Mouse (Mus musculus): ENCODE data around the gene Sptb.

Gene Sptb

DNA sequence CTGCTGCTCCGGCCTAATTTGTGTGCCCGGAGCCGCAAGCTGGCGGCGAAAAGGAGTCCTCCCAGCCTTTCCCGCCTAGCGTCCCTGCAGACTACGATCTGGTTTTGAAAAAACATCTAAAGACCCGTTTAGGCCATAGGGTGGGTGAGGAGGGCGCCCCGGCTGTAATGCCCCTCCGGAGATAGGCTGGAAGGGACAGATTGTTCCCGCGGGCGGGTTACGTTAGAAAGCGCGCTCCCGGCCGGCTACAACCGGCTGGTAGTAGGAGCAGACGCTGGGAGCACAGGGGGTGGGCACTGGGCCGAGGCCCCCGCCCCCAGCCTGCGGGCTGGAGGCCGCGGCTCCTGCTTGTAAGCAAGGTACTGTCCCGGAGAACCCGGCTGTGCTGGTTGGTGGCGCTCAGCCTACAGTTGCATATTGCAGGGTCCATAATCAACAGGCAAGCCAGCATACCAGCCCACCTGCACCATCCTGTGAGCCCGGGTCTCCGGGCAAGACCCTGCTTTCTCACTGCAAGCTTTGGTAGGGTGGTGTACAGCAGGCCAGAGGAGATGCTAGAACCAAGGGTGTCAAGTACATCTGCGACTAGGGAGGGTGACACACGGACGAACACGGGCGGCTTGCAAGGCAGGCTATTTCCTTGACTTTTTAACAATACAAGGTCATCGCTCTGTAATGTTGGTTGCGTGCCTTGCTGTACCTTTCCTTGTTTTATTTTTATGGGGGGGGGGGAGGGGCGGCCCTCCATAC lies at the start of gene Sptb:
Sptb (minus strand) TSS at position 197 of the 750 bp plus-strand sequence.
- peak; percentile 26 for DNase-seq (ENCODE audit: low spot score)

DNA sequence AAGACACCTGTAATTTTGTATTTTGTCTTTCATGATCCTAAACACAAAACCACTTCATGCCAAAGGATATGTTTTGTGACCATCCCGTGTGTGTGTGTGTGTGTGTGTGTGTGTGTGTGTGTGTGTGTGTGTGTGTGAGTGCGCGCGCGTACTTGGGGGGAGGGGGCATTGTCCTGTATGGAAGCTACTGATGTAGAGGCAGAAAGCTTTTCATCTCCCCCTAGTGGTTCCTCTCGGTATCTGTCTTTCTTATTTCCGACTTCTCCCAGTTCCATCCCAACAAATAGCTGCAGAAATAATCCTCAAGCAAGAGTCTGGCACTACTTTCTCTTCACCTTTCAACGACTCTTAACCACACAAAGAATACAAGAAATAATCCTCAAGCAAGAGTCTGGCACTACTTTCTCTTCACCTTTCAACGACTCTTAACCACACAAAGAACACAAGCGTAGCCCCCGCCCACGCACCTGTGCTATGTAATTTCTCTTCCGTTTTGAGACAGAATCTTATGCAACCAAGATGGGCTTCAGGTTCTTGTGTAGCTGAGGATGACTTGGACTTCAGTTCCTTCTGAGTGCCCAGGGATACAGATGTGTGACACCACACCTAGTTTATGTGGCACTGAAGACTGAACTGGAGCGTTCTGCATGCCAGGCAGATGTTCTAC lies 42.4 kb upstream of the Sptb start:
- DNase-seq (ENCODE audit: low spot score), result no peak

DNA sequence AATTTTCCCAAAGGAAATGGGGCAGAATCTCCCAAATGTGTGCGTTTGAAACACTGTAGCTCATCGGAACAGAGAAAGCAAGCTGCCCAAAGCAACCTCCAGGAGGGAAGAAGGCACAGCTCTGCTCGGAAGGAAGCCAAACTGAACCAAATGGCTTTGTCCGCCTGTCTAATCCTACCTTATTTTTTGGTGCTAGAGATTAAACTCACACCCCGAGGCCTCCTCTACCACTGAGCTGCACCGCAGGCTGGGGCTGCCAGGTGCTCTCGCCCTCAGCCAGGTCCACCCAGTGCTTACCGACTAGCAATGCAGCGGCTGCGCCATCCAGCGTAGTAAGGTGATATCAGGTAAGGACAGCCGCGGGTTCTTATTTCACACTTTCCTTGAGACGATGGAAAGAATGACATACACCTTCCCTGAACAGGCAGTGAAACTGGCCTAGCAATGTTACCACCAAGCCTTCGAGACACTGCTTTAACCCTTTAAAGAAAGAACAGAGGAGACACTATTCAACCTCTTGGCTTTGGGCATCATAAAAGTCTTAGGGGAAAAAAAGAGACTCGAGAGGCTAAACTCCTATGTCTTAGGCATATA lies 40.6 kb upstream of the Sptb start:
- DNase-seq (ENCODE audit: low spot score), result no peak

DNA sequence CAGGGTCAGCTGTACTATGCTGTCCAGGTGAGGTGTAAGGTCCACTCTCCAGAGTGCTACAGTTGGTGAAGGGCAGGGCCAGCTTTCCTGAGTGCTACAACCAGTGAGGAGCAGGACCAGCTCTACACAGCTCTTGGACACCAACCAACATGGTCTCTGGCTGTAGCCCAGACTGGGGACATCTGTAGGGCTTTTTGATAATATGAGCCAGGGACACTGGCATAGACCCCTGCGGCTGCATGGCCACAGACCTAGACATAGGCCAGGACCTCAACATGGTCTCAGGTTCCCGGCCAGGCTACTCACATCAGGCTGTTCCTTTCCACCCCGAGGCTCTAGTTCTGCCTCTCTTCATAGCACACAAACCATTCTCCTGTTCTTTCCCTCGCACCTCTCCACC lies 17.6 kb upstream of the Sptb start:
- no peak for DNase-seq (ENCODE audit: low spot score)

DNA sequence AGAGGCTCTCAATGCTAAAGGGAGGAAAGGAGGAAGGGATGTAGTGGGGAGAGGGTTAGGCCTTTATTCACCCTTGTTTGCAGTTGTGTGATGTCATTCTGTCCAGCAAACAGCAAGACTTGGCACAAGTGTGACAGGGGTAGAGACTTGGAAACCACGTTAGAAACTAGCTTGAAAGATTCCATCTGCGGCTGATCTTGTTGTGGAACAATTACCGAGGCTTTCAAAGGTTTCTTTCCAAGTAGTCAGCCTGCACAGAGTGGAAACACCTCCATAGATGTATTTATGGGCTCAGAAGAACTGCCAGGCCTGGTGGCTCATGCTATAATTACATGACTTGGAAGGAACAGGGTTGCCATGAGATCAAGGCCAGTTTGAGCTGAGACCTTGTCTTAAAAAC lies 11.7 kb upstream of the Sptb start:
- DNase-seq (ENCODE audit: low spot score), result no peak

DNA sequence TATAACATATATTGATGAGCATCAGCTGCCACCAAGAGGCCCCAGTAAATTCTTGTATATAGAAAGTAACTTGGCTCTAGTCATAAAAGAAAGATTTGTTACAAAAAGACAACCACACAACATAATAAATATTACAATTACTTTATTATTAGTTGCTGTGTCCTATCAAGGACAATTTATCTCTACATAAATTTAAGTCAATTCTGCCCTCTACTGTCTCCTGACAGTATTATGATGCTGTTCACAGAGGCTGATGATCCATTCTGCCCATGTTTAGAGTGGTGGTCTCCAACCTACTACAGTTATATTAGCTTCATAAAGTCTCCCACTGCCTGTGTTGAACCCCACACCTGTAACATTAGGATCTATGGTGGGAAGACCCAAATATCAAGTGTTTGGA lies 10.2 kb upstream of the Sptb start:
- no peak for DNase-seq (ENCODE audit: low spot score)

DNA sequence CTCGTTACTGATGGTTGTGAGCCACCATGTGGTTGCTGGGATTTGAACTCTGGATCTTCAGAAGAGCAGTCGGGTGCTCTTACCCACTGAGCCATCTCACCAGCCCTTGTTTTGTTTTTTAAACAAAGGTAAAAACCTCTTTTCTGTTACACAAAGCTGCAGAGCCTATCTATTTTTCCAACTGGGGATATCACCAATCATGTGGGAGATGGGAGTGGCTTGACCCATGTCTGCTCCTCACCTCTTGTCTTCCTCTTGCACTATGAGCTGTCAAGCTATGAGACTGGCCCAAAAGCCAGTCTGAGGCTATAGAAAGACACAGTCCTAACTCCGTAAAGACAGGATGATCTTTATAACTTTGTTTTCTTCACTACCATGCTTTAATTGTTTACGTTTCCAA lies 8.0 kb upstream of the Sptb start:
- DNase-seq (ENCODE audit: low spot score), result no peak

DNA sequence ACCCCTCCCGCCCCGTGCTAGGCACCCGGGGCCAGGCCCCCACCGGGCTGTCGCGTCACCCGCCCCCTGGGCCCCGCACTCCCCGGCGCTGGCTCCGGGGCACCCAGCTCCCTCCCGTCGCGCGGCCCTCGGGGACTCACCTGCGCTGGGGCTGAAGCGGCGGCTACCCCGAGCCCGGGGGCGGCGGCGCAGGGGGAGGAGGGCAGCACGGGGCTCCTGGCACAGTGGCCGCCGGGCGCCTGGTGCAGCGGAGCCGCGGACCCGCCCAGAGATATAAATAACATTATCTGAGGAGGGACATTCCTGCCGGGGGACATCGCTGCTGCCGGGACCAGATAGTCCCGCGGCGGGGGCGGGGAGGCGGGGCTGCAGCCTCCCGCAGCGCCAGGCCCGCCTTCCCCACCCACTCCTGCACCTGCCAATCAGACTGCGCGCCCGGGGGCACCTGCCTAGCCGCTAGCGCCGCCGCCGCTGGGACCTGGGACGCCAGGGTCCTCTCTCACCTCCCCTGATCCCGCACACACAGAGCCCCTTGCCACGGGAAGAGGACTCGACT lies 474 bp downstream of the Sptb start:
- peak; percentile 51 for DNase-seq (ENCODE audit: low spot score)

DNA sequence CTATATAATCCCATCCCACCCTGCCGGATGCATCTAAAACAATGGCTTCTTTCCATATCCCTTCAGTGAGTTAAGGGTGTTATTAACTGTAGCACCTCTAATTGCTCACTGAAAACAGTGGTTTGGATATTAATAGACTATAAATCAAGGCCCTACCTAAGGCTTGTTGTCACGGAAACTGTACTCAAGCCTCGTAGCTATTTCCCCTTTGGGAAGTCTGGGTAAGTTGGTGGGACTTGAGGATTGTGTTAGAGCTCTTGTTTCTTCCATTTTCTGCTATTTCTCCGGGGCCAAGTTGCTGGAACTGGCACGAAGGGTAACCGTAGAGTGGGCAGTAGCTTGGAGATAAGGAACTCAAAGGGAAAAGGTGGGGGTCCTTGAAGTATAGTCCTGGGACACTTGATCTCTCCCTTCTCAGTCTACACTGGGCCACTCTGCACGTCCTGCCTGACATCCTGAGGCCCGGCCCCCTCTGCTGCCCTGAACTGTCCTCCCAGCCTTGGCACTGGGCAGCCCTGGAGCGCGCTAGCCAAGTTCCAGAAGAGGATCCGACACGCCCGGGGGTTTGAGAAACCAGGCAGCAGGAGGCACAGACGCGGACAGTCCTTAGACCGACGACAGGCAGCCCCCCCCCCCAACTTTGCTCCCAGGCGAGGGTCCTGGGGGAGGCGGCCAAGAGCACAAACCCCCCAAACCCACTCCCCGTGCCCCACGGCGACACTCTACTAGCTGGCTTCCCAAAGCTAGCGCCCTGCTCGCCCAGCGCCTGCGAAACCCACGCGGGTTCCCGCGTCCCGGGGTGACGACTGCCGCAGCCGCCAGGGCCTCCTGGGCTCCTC lies 1.2 kb downstream of the Sptb start:
- peak; percentile 12 for DNase-seq (ENCODE audit: low spot score)

DNA sequence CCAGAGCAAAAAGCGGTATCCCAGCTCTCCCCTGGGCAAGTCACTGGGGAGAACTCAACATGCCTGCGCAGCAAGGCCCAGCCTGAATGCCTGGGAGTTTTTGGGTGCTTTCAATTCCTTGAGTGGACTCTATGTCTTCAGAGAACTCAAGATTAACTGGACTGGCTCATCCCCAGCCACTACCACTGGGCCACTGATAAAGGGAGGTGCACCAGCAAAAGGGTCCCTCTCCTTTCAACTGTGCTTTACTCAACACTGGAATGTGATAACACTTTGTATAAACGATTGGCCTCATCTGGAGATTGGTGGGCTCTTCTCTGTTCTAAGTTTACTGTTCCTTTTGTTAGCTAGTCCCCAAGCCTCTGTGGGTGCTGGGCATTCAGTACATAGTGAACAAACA lies 2.2 kb downstream of the Sptb start:
- no peak for DNase-seq (ENCODE audit: low spot score)

DNA sequence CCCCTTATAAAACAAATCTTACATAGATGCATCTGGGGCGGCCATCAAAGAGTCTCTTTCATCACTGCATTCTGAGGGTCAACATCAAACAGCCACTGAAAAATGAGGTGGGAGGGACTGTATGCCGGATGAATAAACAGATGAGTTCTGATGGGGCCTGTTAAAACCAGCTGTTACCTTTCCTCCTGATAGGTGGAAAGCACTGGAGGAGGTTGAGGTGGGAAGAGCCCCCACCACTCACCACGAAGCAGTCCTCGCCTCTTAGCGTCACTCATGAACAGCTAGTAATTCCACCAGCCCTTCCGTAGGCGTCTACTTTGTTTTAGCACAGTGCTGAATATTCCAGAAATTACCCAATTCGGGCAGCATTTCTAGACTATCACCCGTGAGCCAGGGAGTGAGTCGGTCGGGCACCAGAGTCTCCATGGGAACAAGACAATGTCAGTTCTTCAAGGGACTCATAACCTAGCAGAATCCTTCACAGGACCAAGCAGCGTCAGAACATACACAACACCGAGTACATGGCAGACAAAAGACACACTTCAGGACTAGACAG lies 13.9 kb downstream of the Sptb start:
- DNase-seq (ENCODE audit: low spot score), result no peak

DNA sequence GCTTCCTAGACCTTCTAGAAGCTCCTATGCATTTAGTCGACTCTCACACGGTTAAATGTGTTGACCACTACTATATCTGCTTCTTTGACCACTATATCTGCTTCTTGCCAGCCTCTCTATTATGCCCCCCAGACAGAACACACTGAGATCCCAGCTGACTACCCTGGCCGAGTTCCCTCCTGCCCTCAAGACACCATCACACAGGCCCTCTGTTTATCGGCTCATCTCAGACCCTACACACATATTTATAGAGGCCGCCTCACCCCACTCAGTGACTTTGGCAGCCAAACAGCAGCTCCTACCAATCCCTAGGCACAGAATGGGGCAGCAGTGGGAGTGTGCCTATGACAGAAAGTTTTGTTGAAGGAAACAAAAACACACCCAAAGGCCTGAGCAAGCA lies 14.6 kb downstream of the Sptb start:
- DNase-seq (ENCODE audit: low spot score), result no peak

DNA sequence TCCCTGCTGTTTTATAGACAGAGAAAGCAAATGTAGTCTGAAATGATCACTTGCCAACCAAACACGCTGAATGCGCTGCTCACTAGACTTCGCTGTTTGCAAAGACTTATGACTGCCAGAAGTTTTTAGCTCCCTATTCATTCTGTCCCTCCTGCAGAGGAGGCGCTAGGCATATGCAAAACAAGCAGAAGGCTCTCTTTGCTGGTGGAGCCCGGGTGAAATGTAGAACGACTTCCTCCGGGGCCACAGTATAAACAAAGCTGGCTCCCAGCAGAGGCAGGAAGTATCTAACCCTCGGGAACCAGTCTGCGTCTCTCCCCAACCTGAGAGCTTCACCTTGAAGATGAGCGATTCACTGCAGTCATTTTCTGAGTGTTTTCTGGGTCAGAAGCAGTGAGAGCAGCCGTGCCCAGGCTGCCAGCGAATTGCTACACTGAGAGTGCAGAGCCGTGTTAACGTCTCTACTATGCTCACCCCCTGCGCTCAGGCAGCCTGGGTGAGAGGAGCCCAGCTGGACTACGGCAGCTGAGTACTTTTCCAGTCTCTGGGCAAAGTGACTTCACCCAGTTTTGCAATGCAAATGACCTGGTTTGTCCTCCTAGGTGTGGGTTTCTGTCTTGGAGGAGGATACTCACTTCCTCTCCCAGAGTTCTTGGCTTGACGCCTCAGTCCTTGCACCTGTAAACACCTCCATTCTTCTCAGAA lies 15.4 kb downstream of the Sptb start:
- no peak for DNase-seq (ENCODE audit: low spot score)

DNA sequence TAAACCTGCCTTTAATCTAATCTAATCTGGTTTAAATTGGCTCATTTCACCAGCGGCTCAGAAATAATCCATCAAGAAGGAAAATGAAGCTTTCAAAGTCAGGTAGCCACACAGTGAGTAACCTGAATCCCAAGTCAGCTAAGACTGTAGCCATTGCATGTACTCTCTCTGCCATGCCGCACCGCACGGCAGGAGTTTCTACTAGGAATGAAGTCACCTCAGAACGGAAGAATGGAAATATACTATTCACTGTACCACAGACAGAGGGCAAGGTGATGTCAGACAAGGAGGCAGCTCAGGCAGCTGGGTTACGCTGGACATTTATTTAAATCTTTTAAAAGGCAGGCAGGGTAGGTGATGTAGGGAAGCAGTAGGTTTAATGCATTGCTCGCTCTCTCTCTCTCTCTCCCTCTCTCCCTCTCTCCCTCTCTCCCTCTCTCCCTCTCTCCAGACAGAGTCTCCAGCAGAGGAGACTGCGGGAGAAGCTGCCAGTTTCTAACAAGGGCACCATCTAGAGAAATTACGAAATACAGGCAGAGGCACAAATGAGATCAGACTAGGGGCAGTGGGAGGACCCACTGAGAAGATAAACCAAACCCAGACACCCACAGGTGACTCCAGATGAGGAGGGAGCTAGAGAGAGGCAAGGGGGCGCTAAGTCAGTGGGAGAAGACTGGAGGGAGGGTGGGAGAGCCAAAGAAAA lies 22.7 kb downstream of the Sptb start:
- DNase-seq (ENCODE audit: low spot score), result no peak

DNA sequence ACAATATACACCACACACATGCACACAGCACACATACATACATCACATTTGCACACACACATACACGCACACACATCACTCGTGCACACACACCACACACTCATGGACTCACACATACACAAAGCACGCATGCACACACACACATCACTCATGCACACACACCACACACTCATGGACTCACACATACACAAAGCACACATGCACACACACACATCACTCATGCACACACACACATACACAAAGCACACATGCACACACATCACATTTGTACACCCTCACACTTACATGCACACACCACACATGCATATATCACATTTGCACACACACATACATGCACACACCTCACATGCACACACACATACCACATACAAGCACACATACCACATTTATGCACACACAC lies 24.7 kb downstream of the Sptb start:
- no peak for DNase-seq (ENCODE audit: low spot score)

DNA sequence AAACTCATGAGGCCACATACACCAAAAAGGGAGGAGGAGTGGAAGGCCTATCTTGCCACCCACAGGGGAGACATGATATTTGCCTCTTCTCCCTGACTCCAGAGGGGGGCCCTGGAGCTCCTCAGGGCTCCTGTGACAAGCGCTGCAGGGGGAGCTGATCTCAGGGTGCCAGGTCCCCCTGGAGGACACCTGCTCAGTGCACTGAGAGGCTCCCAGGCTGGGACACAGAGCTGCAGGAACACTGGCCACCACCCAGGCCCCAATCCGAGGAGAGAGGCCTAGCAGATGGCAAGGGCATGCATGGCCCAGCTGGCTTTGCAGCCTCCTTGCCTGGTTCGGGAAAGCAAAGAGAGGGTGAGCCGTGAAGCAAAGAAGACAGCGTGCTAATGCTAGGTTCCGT lies 25.9 kb downstream of the Sptb start:
- DNase-seq (ENCODE audit: low spot score), result no peak

DNA sequence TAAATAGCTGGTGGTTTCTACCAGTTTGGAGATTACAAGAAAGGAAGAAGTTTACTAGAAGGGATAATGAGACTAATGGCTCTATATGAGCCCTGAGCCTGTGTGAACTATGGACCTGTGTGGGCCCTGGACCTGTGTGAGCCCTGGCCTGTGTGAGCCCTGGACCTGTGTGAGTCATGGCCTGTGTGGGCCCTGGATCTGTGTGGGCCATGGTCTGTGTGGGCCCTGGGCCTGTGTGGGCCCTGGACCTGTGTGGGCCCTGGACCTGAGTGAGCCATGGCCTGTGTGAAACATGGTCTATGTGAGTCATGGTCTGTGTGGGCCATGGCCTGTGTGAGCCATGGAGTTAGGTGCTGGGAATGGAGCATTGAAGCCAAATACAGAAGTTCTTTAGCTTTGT lies 28.4 kb downstream of the Sptb start:
- DNase-seq (ENCODE audit: low spot score), result no peak

DNA sequence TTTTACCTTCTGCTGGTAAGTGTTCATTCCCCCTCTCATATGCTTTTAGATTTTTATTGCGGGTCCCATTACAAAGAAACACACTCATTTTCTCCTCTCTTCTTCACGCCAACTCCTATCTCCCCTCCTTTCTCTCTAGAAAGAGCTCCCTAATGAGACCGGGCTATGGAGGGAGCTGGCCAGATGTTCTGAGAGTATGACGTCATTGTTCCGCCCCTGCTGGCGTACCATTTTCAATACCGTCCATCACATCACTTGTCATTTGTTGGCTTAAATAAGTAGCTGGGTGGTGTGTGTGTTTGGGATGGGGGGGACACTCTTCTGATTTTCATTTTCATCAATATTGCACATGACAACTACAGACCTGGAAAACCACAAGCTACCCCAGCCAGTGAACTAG lies 33.3 kb downstream of the Sptb start:
- DNase-seq (ENCODE audit: low spot score), result no peak

DNA sequence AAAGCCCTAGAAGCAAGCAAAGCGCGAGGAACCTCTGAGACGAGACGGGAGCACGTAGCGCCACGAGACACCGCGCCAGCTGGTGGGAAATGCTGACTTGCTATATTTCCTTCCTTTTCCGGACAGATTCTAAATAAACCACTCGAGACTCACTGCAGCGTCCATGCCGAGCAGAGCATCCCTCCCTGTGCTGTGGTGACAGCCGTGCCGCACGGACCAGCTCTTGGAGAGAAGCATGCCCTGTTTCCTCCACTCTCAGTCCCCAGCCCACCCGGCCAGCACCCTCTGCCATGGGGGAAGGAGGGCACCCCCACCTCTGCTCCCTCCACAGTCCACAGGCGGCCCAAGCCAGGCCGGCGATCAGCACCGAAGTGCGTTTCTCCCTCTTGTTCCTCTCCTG lies 33.9 kb downstream of the Sptb start:
- no peak for DNase-seq (ENCODE audit: low spot score)

DNA sequence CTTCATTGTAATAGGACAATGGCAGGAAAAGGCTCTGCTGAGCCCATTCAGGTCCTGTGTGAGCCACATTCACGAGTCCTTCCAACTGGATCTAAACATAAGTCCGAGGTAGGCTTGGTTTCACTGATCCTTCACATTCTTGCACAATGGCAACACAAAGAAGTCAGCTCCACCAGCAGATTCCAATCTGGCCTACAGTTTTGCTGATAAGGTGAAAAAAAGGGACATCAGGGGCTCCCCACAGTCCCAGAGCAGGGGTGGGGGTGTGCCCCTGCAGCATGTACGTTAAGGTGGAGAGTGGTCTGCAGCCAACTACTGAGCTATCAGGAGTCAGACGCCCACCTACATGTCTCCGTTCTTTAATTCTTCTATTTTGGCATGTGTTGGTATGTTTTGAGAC lies 35.0 kb downstream of the Sptb start:
- no peak for DNase-seq (ENCODE audit: low spot score)

DNA sequence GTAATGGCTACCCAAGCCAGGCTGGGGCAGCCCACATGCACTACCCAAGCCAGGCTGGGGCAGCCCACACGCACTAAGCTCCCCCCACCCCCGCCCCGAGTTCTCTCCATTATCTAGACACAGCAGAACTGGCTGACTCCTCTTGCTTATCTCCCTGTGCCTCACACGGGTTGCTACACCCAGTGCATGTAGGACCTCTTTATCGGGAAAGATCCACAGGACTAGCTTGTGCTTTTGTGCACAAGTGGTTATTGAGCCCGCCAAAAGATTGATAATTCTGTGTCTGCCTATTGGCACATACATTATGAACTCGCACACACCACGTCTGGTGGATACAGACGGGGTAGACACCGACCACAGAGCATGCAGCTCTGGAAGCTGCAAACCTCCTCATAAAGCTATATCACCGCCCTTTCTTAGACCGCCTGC lies 36.5 kb downstream of the Sptb start:
- DNase-seq (ENCODE audit: low spot score), result no peak
